Mouse (Mus musculus): ENCODE measurements around the gene Cenpo.

The Cenpo gene

DNA sequence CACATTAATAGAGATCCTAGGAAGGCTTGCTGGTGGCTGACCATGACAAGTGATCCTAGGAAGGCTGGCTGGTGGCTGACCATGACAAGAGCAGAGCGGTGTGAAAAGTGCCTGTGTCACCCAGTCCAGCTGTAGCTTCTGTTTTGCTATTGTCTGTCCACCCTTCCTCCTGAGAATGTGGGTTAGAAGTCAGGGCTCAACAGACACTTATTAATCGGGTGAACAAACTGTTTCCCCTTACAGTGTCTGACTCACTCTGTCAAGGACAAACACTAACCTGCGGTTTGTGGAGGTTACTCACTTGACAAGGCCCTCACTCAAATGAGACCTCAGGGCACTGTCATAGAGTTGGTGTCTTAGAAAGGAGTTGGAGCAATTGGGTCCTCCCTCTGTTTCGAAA, 35.4 kb downstream of the Cenpo start:
- no peak for DNase-seq

DNA sequence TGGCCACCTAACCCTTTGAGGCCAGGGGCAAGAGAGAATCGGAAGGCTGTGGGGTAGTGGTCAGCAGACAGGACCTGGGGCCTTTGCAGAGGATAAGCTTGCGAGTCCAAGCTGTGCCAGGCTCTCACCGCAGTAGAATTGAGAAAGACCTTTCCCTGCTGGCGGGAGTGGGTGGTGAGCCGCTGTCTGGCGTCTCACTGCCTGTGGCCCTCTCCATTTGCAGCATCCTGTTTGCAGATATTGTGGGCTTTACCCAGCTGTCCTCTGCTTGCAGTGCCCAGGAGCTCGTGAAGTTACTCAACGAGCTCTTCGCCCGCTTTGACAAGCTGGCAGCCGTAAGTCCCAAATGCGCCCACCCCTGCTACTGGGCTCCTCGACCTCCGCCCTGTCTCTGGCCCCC, 39.5 kb downstream of the Cenpo start:
- no peak for DNase-seq

DNA sequence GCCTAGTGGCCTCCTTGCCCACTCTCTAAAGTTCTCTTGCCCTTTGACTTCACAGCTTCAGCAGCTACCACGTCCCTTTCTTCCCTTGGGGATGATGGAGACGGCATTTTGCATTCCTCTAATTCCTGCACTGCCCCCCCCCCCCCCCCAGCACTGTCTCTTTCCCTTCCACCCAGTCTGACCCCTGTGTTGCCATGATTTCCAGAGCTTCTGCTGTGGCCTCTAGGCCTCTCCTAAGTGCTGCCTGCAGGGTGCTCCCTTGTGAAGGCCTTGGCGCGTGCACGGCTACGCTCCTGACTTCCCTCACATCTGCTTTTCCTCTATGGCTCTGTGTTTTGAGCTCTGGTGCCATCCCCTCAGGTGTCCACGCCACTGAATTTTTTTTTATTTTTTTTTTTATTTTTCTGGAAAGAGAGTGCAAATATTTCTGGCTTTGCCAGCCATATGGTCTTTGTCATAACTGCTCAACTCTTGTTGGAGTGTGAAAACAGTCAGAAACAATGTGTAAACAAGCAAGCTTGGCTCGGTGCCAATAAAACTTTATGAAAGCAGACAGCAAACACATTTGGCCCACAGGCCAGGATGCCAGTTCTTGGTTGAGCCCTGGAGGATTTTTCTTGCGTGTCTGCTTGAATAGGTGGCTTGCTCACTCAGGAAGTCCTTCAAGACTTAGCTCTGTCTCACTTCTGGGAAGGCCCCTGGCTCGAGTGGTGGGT, 40.9 kb downstream of the Cenpo start:
- no peak for DNase-seq

DNA sequence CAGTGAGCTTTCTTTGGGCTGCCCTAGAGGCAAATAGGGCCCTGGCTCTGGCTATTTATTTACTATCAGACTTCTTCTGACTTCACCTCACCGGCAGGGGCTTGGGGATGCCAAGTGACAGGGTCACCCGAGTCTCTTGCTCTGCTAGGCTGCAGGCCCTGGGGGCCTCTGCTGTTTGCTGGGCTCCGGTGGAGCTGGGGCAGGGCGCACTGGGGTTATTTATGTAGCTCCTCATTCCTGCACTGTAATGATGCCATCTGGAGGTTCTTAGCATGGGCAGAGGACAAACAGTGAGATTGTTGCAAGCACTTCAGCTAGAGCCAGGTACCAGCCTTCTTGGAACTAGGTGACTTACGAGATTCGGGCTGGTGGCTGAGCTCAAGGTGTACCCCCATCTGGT, 41.6 kb downstream of the Cenpo start:
- no peak for DNase-seq

DNA sequence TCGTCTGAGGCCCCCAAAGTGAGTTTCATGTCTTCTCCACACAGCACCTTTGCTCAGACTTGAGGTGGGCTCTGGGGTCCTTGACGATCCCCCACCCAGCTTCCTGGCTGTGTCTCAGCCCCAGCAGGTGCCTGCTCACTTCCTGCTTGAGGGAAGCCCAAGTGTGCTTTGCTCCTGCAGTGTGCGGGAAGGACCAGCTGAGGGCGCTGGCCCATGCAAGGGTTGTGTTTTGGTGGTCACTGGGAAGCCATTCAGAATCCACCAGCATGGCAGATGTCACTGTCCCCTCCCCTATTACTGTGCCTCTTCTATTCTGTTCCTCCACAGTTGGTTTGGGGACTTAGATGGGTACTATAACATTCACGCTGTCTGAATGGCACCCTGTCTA, 45.0 kb downstream of the Cenpo start:
- peak; percentile 27 for DNase-seq

DNA sequence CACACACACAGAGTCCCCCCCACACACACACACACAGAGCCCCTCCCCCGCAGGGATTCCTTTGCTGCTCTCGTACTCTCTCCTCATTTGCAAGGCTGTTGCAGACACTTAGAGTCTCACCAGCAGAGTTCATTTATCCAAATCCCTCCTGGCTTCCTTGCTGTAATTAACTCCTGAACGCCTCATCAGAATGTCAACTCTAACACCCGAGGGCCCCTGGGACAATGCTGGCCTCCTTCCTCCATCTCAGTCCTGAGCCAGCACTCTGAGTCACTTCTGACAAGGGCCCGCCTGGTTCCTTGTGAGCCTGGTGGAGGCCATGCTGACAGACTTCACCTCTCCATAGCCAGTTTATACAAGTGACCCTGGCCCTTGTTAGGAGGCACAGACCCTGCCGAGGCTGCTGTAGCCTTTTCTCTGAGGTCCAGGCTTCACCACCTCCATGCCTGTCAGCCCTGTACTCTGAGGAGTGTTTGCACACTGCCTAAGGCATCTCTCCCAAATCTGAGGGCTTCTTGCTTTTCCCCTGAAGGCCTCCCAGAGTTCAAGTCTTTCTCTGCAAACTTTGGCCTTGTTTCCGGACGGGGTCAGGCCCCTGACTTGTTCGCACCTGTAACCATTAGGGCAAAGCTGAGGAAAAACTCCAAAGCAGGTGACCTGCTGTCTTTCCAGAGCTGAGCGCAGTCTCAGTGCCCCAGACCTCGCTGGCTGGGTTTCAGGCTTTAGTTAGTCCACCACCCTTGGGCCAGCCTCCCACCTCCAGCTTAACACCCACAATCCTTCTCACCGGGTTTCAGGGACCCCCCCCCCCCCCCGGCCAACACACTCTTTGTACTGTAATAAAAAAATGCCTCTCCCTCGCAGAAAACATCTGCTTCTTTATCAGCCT, 45.7 kb downstream of the Cenpo start:
- DNase-seq: no peak

DNA sequence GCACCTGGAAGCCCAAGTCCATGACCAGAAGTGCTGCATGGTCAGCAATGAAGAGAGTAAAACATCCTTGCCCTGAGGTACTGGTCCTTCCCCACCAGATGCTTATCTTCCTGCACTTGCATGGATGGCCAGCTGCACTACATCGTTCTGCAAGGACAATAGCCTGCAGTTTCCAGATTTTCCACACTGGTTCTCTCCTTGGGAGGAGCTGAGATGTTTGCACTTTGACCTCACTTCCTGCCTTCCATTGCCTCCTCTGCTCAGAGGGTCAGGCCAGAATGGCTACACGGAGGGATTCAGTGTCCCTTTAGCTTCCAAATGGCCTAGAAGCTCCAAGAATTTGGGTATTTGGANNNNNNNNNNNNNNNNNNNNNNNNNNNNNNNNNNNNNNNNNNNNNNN, 49.4 kb downstream of the Cenpo start:
- no peak for DNase-seq

DNA sequence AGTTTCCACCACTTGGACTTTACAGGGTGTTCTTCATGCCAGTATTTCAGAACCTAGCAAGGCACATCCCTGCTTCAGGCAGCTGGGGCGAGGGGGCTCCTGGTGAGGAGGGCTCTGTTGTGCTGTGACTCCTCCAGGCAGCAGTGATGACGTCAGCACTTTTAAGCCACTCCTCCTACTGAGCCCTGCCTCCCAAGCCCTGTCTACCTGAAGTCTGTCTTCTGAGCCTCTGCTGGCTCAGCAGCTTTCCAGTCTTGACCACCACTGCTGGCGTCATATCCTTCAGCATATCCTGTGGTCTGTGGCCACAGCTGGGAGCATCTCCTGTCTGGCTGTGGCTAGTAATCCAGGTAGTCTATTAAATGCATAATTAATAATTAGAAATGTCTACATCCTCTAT, 53.6 kb downstream of the Cenpo start:
- DNase-seq: no peak

DNA sequence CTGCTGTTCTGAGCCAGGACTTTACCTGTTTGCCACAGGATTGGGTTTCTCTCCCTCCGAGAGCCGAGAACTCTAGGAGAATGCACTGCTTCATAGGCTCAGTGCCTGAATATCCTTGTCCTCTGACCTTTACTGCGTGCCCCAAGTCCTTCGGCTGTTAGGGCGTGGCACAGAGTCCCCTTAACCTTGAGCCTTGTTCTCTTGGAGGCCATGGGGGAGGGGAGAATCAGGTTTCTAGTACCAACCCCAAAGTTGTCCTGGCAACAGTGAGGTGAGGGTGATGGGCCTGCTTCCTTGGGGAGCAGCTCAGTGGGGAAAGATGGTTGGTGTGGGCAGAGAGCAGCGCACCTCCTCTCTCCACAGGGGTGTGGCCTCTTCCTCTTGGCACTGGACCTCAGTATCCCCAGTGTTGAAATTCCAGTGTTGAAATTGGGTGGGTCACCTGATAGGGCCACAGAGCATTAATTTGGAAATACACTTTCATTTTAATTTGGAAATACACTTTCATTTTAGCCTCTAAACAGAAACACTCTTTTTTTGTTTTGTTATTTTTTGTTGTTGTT, 54.3 kb downstream of the Cenpo start:
- no peak for DNase-seq

DNA sequence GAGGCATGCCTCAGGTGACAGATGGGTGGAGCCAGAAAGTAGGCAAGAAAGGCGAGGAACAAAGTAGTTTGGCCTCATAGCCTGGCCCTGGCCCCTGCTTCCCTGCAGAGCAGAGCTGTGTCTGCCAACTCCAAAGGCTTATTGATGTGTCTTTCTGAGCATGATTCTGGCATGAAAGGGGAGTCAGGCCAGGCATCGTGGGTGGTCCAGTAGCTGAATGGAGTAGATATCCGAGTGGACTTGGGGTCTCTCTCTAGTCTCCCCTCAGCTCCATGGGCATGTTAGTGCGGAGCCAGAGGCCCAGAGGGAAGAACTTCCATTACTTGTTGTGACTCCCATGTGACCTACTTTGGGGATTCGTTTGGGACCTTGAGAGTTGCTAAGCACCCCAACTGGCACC, 55.3 kb downstream of the Cenpo start:
- no peak for DNase-seq

DNA sequence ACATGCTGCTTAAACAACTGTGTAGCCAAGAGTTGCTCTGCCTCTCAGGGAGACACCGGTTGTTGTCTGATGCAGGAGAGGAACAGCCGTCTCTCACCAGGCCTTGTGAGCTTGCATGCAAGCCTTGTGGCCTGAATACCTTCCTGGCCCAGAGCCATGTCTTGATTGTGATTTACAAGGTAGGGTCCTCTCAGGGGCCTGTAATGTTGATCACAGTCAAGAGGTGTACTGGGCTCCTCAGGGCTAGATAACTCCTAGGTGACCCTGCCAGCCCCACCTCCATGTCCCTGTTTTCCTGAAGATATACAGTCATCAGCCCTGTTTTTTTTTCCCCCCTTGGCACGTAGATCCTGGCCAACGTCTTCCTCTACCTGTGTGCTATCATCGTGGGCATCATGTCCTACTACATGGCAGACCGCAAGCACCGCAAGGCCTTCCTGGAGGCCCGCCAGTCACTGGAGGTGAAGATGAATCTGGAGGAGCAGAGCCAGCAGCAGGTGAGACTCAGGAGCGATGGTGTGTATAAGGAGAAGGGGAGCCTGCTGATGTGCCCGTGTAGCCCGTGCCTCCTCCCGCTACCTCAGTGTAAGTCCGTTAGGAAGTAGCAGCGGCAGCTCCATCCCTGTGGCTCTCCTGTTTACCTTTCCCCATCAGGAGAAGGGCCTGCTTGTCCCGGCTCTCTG, 60.8 kb downstream of the Cenpo start:
- no peak for DNase-seq

DNA sequence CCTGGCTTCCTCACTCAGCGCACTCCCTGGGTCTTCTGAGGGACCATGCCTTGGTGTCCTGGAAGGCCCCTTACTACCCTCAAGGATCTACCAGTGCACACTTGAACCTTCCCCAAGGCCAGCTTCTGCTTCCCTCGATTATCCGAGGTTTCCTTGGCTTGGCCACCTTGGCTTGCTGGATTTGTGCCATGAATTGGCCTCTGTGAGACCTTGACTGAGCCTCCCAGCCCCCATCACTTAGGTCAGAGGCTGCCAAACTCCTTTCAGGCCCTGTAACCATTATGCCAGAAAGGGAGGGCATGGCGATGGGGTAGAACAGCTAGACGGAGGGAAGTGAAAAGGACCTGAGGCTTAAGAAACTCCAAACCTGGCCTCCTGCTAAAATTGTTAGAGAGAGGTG, 64.5 kb downstream of the Cenpo start:
- no peak for DNase-seq

DNA sequence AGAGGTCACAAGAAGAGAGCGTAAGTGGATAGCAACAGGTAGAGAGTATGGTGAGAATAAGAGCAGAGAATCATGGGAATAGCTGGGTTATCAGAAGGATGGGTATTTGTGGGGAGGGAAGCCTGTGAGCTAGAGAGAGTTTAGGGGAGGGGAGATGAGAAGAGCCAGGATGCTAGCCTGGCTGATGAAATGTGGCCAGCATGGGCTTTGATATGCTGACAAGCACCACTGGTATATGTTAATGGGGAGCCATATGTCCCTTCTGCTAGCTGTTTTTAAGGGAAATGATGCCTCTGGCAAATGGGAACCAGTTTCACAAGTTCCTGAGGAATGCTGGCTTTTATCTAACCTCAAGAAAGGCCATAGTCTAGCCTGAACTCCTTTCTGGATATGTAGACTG, 65.0 kb downstream of the Cenpo start:
- DNase-seq: no peak

DNA sequence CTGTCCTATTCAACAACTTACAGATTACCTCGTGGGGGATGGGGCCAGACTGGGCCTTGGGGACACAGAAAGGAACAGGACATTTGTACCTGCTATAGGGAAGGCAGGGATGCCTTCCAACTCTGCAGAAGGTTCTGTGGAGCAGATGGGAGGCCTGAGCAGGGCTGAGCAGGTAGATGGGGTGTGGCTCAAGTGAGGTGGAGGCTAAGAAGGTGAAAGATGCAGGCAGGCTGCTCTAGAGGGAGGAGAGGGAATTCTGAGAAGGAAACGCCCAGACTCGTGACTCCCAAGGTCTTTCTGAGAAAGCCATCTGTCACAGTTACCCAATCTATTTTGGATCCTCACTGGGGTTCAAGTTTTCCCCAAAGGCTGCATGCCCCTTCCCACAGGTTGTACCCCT, 67.1 kb downstream of the Cenpo start:
- DNase-seq: no peak

DNA sequence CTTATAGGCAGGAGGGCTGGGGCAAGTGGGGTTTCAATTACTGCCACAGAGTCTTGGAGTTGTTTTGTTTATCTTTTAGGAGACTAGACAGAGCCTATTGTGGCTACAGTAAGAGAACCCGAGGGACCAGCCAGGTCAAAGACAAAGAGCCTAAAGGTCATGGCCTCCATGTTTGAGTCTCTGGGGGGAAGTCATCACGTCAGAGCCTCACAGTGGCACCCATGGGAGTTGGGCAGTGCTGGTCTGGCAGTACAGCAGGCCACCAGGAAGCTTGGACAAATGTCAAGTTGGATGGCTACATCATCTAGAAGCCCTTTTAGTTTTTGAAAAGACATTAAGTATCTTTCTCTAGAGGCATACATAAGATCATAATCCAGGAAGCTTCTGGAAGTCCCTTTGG, 71.2 kb downstream of the Cenpo start:
- no peak for DNase-seq

DNA sequence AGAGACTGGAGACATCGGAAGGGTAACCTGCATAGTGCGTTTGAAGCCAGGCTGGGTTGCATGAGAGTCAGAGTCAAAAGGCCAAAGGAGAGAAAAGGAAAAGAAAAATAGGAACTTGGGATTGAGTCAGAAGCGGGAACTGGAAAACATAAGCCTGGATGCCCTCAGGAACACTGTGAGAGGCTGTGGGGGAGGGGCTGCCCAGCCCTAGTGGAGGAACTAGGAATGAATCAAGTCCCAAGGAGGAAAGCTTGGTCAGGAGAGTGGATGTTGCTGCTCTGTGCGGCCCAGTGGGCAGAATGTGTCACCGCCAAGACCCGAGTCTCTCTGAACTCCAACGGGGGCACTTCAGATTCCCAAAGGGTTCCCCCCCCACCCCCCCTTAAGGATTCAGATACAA, 73.8 kb downstream of the Cenpo start:
- no peak for DNase-seq

DNA sequence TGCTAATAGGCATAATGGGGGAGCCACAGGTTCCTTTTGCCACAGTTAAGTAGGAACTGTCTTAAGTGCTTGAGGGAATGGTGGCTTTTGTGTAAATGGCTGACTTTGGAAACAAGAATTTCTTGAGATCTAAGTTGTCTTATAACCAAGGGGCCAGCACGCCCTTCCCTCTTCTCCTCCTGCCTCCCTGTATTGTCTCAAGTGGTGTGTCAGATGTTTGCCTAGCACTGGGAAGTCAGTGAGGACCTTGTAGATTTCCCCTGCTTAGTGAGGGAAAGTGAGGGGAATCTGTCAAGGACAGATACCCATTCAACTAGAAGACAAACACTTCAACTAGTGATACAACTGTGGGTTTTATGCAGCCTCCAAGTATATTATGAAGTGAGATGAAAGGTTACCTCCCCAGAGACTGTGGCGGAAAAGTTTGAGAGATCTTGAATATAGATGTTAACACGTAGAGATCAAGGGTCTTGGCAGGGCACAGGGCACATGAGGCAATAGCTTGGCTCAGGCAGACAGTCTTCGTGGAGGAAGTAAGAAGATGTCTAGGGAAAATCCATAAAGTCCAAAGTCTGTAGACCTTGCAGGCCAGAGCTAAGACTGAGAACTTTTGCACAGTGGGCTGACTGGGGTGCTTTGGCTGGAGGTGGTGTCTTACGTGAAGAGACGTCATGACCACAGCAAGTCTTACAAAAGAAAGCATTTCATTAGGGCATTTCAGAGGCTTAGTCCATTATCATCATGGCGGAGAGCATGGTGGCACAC, 75.0 kb downstream of the Cenpo start:
- no peak for DNase-seq

DNA sequence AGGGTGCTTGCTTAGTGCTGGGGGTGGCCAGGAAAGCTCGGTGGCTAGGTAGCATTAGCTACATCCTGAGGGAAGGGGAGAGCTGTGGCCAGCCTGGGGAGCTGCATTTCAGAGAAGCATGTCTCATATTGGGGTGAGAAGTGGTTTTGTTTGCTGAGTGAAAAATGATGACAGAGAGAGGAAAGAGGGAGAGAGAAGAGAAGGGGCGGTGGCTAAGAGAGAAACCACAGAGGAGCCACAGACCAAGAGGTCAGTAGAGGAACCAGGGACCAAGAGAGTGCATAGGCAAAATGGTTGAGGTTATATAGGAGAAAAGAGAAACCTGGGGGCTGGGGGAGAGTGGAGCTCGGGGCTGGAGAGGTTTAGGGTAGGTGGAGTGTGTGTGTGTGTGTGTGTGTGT, 75.9 kb downstream of the Cenpo start:
- DNase-seq: no peak

DNA sequence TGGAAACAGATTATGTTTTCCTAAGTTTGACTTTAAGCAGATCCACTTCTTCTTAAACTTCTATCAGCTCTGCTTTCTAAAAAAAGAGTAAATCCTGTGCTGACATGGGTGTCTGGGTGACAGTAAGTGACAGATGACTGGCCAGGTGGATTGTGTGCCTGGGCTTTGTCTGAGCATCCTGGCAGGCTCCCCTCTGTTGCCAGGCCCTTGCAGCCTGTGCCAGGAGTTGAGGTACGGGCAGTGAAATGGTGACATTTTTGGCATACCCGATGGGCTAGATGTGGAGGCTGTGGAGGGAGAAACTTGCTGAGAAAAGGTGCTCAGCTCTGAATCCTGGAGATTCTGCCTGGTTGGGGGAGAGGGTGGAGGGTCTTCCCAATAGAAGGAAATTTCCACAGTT, 76.6 kb downstream of the Cenpo start:
- DNase-seq: no peak

DNA sequence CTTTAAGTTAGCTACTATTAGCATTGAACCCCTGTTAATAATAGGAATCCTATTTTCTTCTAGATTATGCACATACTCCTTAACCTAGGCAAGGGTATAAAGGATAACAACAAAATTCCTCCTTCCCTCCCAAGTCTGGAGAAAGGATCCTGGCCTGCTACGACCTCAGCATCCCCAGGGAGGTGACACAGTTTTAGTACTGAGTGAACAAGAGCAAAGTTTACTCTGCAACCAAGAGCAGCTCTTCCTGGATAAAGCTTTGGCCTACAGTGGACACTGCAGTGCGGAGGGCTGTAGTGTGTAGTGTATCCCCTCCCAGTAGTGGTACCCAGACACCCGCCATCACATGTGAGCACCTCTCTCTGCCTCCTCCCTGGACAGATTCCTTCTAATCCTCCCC, 82.1 kb downstream of the Cenpo start:
- no peak for DNase-seq

DNA sequence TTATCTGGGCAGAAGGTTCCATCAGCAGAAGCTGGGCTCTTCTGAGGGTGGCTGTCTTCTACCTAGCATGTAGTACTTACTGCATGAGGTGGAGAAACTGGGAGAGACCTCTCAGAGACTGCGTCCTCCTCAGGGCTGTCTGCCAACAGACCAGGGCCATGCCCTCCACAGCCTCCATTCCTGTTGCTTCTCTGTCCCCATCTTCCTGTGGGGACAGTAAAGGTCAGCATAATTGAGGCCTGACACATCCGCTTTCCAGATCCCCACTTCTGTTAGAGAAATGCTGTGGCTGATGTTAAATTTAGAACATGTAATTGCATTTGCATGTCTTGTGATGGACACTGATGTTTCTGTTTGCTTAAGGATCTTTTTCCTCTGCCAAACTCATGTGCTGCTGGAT, 83.2 kb downstream of the Cenpo start:
- no peak for DNase-seq
